Comparison of ENCODE assay signal across 10 mouse cellular contexts in genomic region chr3:89872209-89872608, GRCm38 (mm10). TPM values are rescaled to one million over a fixed set of nuclear protein-coding genes. Genes with fewer than 3 reads are reported as not detected.
DNase-seq lines count a peak whose midpoint lies in the region; ATAC-seq lines count a peak whose summit lies in the region.
"Had no signal": no experiment of that assay in that cellular context is flagged by ENCODE, and none has a peak within 500 bp of the region (broad histone marks: within the 10 kb centered on the region; RNA-seq: fewer than 3 reads in every experiment).

No protein-coding gene starts in this region.

- no peaks in the 10 kb centered on the region for H3K27me3 ChIP-seq in embryonic facial prominence, embryonic 13.5 days
- peaks cover 10% of the 10 kb centered on the region; the same call in 1 of the 2 replicates for H3K27me3 ChIP-seq in embryonic facial prominence, embryonic 10.5 days (replicated peaks; ENCODE audit: low read depth, poor library complexity, severe bottlenecking)
- no peaks in the 10 kb centered on the region for H3K27me3 ChIP-seq in liver, embryonic 16.5 days (ENCODE audit: control insufficient read depth, insufficient read depth, low read depth, low read length)
- no peaks in the 10 kb centered on the region for H3K27me3 ChIP-seq in stomach, embryonic 14.5 days (ENCODE audit: control insufficient read depth, insufficient read depth, low read length)
- no peaks in the 10 kb centered on the region for H3K27me3 ChIP-seq in forebrain, embryonic 15.5 days
- no peaks in the 10 kb centered on the region for H3K27me3 ChIP-seq in hindbrain, embryonic 13.5 days
- H3K27me3 ChIP-seq: CH12.LX had no signal

- H3K4me2 ChIP-seq in embryonic facial prominence, embryonic 13.5 days: no peak overlapping the region
- H3K4me2 ChIP-seq in liver, embryonic 16.5 days (ENCODE audit: low read depth, low read length): peak overlapping the region; percentile 4; the same call in 1 of the 2 replicates
- no peak overlapping the region for H3K4me2 ChIP-seq in stomach, embryonic 14.5 days (replicated peaks; ENCODE audit: low read depth, low read length)
- no peak overlapping the region for H3K4me2 ChIP-seq in forebrain, embryonic 15.5 days (replicated peaks)
- no peak overlapping the region for H3K4me2 ChIP-seq in hindbrain, embryonic 13.5 days
- H3K4me2 ChIP-seq: midbrain, embryonic 15.5 days had no signal

- H3K27ac ChIP-seq in embryonic facial prominence, embryonic 13.5 days: peak overlapping the region; percentile 0; the same call in 1 of the 2 replicates
- no peak overlapping the region for H3K27ac ChIP-seq in embryonic facial prominence, embryonic 10.5 days (replicated peaks)
- H3K27ac ChIP-seq in liver, embryonic 16.5 days (ENCODE audit: low read length): peak overlapping the region; percentile 92
- peak overlapping the region; percentile 39; the same call in 1 of the 2 replicates for H3K27ac ChIP-seq in stomach, embryonic 14.5 days (ENCODE audit: low read length)
- no peak overlapping the region for H3K27ac ChIP-seq in forebrain, embryonic 15.5 days (replicated peaks)
- H3K27ac ChIP-seq in hindbrain, embryonic 13.5 days: no peak overlapping the region
- H3K27ac ChIP-seq: midbrain, embryonic 15.5 days had no signal

- DNase-seq in embryonic facial prominence, embryonic 10.5 days (ENCODE audit: low spot score): no peak
- peak; percentile 35 for DNase-seq in brain, adult 2 months (ENCODE audit: low read depth, low spot score)
- DNase-seq in cerebellum, adult 9-11 months: no peak

- ATAC-seq in embryonic facial prominence, embryonic 13.5 days (ENCODE audit: insufficient number of reproducible peaks, insufficient read depth, low FRiP score, low TSS enrichment, low read depth): peak; percentile 56
- ATAC-seq in liver, embryonic 16.5 days (ENCODE audit: low read depth): peak; percentile 76
- ATAC-seq in stomach, embryonic 14.5 days (ENCODE audit: insufficient number of reproducible peaks, insufficient read depth, low FRiP score, low read depth): peak; percentile 33
- no peak for ATAC-seq in forebrain, embryonic 15.5 days (replicated peaks)
- no peak for ATAC-seq in hindbrain, embryonic 13.5 days (ENCODE audit: low FRiP score)
- ATAC-seq: midbrain, embryonic 15.5 days had no signal

- WGBS in embryonic facial prominence, embryonic 13.5 days: 70% methylated on average over 7 of the region's 7 CpGs
- WGBS in embryonic facial prominence, embryonic 10.5 days: 89% methylated on average over 7 of the region's 7 CpGs
- WGBS in liver, embryonic 16.5 days (ENCODE audit: insufficient replicate concordance): 24% methylated on average over 7 of the region's 7 CpGs
- 55% methylated on average over 7 of the region's 7 CpGs for WGBS in stomach, embryonic 14.5 days
- whole genome bisulfite sequencing in forebrain, embryonic 15.5 days: 80% methylated on average over 7 of the region's 7 CpGs
- 95% methylated on average over 7 of the region's 7 CpGs for WGBS in hindbrain, embryonic 13.5 days

- H3K36me3 ChIP-seq in embryonic facial prominence, embryonic 13.5 days: no peaks in the 10 kb centered on the region
- H3K36me3 ChIP-seq in embryonic facial prominence, embryonic 10.5 days (replicated peaks): no peaks in the 10 kb centered on the region
- peaks cover 6% of the 10 kb centered on the region; the same call in 1 of the 2 replicates for H3K36me3 ChIP-seq in liver, embryonic 16.5 days (ENCODE audit: control insufficient read depth, insufficient read depth)
- H3K36me3 ChIP-seq in stomach, embryonic 14.5 days (ENCODE audit: control insufficient read depth, insufficient read depth, low read length): no peaks in the 10 kb centered on the region
- no peaks in the 10 kb centered on the region for H3K36me3 ChIP-seq in forebrain, embryonic 15.5 days
- H3K36me3 ChIP-seq in hindbrain, embryonic 13.5 days: no peaks in the 10 kb centered on the region
- H3K36me3 ChIP-seq: midbrain, embryonic 15.5 days had no signal

- no peak overlapping the region for H3K9ac ChIP-seq in embryonic facial prominence, embryonic 13.5 days
- no peak overlapping the region for H3K9ac ChIP-seq in liver, embryonic 16.5 days (ENCODE audit: low read depth, low read length)
- H3K9ac ChIP-seq in stomach, embryonic 14.5 days (replicated peaks; ENCODE audit: low read depth, low read length): no peak overlapping the region
- H3K9ac ChIP-seq in forebrain, embryonic 15.5 days (replicated peaks): no peak overlapping the region
- H3K9ac ChIP-seq in hindbrain, embryonic 13.5 days: no peak overlapping the region
- H3K9ac ChIP-seq: midbrain, embryonic 15.5 days had no signal

- peaks cover 34% of the 10 kb centered on the region for H3K4me1 ChIP-seq in embryonic facial prominence, embryonic 13.5 days
- H3K4me1 ChIP-seq in embryonic facial prominence, embryonic 10.5 days: peaks cover 23% of the 10 kb centered on the region
- H3K4me1 ChIP-seq in liver, embryonic 16.5 days (ENCODE audit: control insufficient read depth, low read depth, low read length): peaks cover 33% of the 10 kb centered on the region
- H3K4me1 ChIP-seq in stomach, embryonic 14.5 days (ENCODE audit: control insufficient read depth, insufficient read depth, low read length): peaks cover 31% of the 10 kb centered on the region
- peaks cover 24% of the 10 kb centered on the region for H3K4me1 ChIP-seq in forebrain, embryonic 15.5 days
- peaks cover 23% of the 10 kb centered on the region; the same call in 1 of the 2 replicates for H3K4me1 ChIP-seq in hindbrain, embryonic 13.5 days (replicated peaks)

- no peaks in the 10 kb centered on the region for H3K9me3 ChIP-seq in embryonic facial prominence, embryonic 13.5 days
- H3K9me3 ChIP-seq in embryonic facial prominence, embryonic 10.5 days: no peaks in the 10 kb centered on the region
- H3K9me3 ChIP-seq in liver, embryonic 16.5 days (replicated peaks; ENCODE audit: control insufficient read depth, low read length): 0 out of 2 replicates have a peak, but pooled peaks cover 2% of the 10 kb centered on the region
- H3K9me3 ChIP-seq in stomach, embryonic 14.5 days (ENCODE audit: control insufficient read depth, low read depth, low read length): 0 out of 2 replicates have a peak, but pooled peaks cover 4% of the 10 kb centered on the region
- H3K9me3 ChIP-seq in forebrain, embryonic 15.5 days: no peaks in the 10 kb centered on the region
- H3K9me3 ChIP-seq in hindbrain, embryonic 13.5 days: no peaks in the 10 kb centered on the region
- H3K9me3 ChIP-seq: midbrain, embryonic 15.5 days had no signal

- no peak overlapping the region for H3K4me3 ChIP-seq in embryonic facial prominence, embryonic 13.5 days
- H3K4me3 ChIP-seq in embryonic facial prominence, embryonic 10.5 days: no peak overlapping the region
- H3K4me3 ChIP-seq in liver, embryonic 16.5 days (ENCODE audit: low read depth, low read length): peak overlapping the region; percentile 14
- H3K4me3 ChIP-seq in stomach, embryonic 14.5 days (ENCODE audit: low read depth, low read length): no peak overlapping the region
- H3K4me3 ChIP-seq in forebrain, embryonic 15.5 days: no peak overlapping the region
- H3K4me3 ChIP-seq in hindbrain, embryonic 13.5 days: no peak overlapping the region
- H3K4me3 ChIP-seq: midbrain, embryonic 15.5 days had no signal

RNA-seq across cellular contexts. Expression of gene Il6ra, which starts 40.8 kb away (rescaled TPM):
- polyA plus RNA-seq in embryonic facial prominence, embryonic 13.5 days (2015; fragmentation: Nextera tagmentation; extraction: Ambion mirVana): 0.83 and 1.6 TPM in 2 replicates
- polyA plus RNA-seq in embryonic facial prominence, embryonic 10.5 days (2016; fragmentation: Nextera tagmentation; extraction: Ambion mirVana): 0.41 and 0.61 TPM in 2 replicates
- 5.9 and 7.1 TPM in 2 replicates for polyA plus RNA-seq in liver, embryonic 16.5 days (2015; fragmentation: Nextera tagmentation; extraction: Ambion mirVana)
- polyA plus RNA-seq in stomach, embryonic 14.5 days (2014; fragmentation: Nextera tagmentation; extraction: Ambion mirVana): 1.6 and 1.8 TPM in 2 replicates
- polyA plus RNA-seq in forebrain, embryonic 15.5 days (2015; fragmentation: Nextera tagmentation; extraction: Ambion mirVana): 0.73 and 0.82 TPM in 2 replicates
- polyA plus RNA-seq in hindbrain, embryonic 13.5 days (2015; fragmentation: Nextera tagmentation; extraction: Ambion mirVana): 0.98 and 1.1 TPM in 2 replicates

RNA-seq across cellular contexts. Expression of gene She, which starts 41.0 kb away (rescaled TPM):
- polyA plus RNA-seq in embryonic facial prominence, embryonic 13.5 days (2015; fragmentation: Nextera tagmentation; extraction: Ambion mirVana): 2.8 and 3.2 TPM in 2 replicates
- polyA plus RNA-seq in embryonic facial prominence, embryonic 10.5 days (2016; fragmentation: Nextera tagmentation; extraction: Ambion mirVana): 2.5 and 2.7 TPM in 2 replicates
- 0.90 and 1.1 TPM in 2 replicates for polyA plus RNA-seq in liver, embryonic 16.5 days (2015; fragmentation: Nextera tagmentation; extraction: Ambion mirVana)
- 4.0 and 5.7 TPM in 2 replicates for polyA plus RNA-seq in stomach, embryonic 14.5 days (2014; fragmentation: Nextera tagmentation; extraction: Ambion mirVana)
- 1.1 and 1.3 TPM in 2 replicates for polyA plus RNA-seq in forebrain, embryonic 15.5 days (2015; fragmentation: Nextera tagmentation; extraction: Ambion mirVana)
- polyA plus RNA-seq in hindbrain, embryonic 13.5 days (2015; fragmentation: Nextera tagmentation; extraction: Ambion mirVana): 1.7 and 2.1 TPM in 2 replicates

Comparison
In these comparisons a context has a peak if more than half of its experiments do, and no peak if none do; other contexts are left out.
1. H3K27ac ChIP-seq: peak in embryonic facial prominence, embryonic 13.5 days (single experiment), liver, embryonic 16.5 days (single experiment) and stomach, embryonic 14.5 days (single experiment); none in embryonic facial prominence, embryonic 10.5 days (single experiment), forebrain, embryonic 15.5 days (single experiment) and hindbrain, embryonic 13.5 days (single experiment).
2. ATAC-seq: peak in embryonic facial prominence, embryonic 13.5 days (single experiment), liver, embryonic 16.5 days (single experiment) and stomach, embryonic 14.5 days (single experiment); none in forebrain, embryonic 15.5 days (single experiment) and hindbrain, embryonic 13.5 days (single experiment).